Mouse (Mus musculus) urinary bladder, postnatal 4 days (tissue): ENCODE results near the gene Calhm5.

ENCODE experiments used
- DNase-seq, 2 experiments: peaks; one replicate each; pipeline ENCODE4 v3.0.0; 2021 to 2022; ENCODE audit warnings: low spot score in 2 of 2

Calhm5 gene

DNA sequence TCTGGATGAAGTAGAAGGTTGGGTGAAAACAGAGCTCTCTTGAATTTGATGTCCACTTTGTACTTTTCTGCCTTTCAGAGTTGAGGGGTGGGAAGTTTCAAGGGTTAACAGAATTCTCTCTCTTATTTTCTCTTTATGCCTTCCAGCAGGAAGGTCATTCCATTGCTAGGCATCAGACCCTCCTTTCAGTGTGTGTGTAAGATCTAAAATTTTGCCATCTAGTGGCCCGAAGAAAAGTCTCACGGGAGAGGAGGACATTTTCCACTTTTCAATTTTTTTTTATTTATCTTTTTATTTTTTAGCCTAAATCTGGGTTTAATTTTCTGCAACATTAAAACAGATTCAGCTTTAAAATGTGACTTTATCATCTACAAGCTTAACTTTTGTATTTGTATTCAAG is 24.7 kb downstream of the Calhm5 start:
- DNase-seq = no peak

GRCm38 (mm10) chr10:34070999-34071492 is 25.3 kb downstream of the Calhm5 start:
- DNase-seq = no peak

DNA sequence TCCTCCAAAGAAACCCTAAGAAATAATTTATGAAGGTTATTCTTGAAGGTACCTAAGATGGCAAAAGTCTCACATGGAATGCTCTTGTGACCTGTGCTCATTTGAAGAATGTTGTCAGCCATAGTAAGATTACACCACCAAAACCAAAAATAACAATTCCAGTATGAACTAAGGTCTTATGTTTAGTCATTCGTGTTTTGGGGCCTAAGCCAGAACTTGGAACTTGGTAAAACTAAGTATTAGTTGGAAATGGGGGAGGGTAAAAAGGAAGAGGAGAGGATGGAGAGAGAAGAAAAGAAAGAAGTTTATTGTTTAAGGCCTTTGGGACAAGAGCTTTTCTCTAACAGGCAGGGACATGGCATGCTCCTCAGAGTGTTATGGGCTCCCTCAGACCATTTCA is 26.7 kb downstream of the Calhm5 start:
- DNase-seq = no peak

GRCm38 (mm10) chr10:34066591-34066990 is 29.7 kb downstream of the Calhm5 start:
- no peak for DNase-seq

- no peak for DNase-seq
Measured at GRCm38 (mm10) chr10:34053987-34054386, 42.3 kb downstream of the Calhm5 start.

- no peak for DNase-seq
Measured at GRCm38 (mm10) chr10:34044210-34044609, 52.1 kb downstream of the Calhm5 start, which contains the start of gene Calhm4. Gene Calhm4, minus strand, starts transcription at chr10:34044310.
